22 mouse cellular contexts compared by ENCODE assay signal in genomic region chr9:20685081-20685861, GRCm38 (mm10). TPM values are rescaled to one million over a fixed set of nuclear protein-coding genes. Genes with fewer than 3 reads are reported as not detected.
DNase-seq lines count a peak whose midpoint lies in the region; ATAC-seq lines count a peak whose summit lies in the region.
"Had no signal": no experiment of that assay in that cellular context is flagged by ENCODE, and none has a peak within 500 bp of the region (broad histone marks: within the 10 kb centered on the region; RNA-seq: fewer than 3 reads in every experiment).

No protein-coding gene starts in this region.

- ATAC-seq in cerebellum, adult (ENCODE audit: insufficient number of reproducible peaks, low FRiP score, low TSS enrichment): no peak
- no peak for ATAC-seq in liver, embryonic 12.5 days
- ATAC-seq: CD4-positive, CD25-positive, alpha-beta regulatory T cell, adult 4 months; hindbrain, embryonic 16.5 days; intestine, postnatal 0 days; lung, postnatal 0 days; midbrain, embryonic 16.5 days had no signal

- H3K36me3 ChIP-seq in liver, embryonic 12.5 days: no peaks in the 10 kb centered on the region
- H3K36me3 ChIP-seq: embryonic facial prominence, embryonic 12.5 days; heart, embryonic 12.5 days; limb, embryonic 12.5 days had no signal

- no peak overlapping the region for H3K4me2 ChIP-seq in liver, embryonic 12.5 days
- H3K4me2 ChIP-seq: embryonic facial prominence, embryonic 12.5 days; heart, embryonic 12.5 days; limb, embryonic 12.5 days had no signal

- DNase-seq in cerebellum, postnatal 10 days: peak; percentile 41 to 42
- DNase-seq in cerebellum, adult 18-20 months: no peak
- peak; percentile 64 for DNase-seq in layer of hippocampus, adult 9-11 months
- DNase-seq in layer of hippocampus, postnatal 14 days (ENCODE audit: low spot score in 2 of 2): no peak
- DNase-seq in left cerebral cortex, adult 9 months (ENCODE audit: low spot score in 2 of 2): peak; percentile 74 to 87
- peak; percentile 73 for DNase-seq in right cerebral cortex, postnatal 25 days
- DNase-seq: cerebellum, adult 11 months; heart, postnatal 4 days; retina, postnatal 1 day; thymus, postnatal 4 days had no signal

- WGBS in liver, embryonic 12.5 days (ENCODE audit: insufficient replicate concordance): 44% methylated on average over 17 of the region's 17 CpGs

- no peak overlapping the region for H3K9ac ChIP-seq in liver, embryonic 12.5 days
- H3K9ac ChIP-seq: embryonic facial prominence, embryonic 12.5 days; heart, embryonic 12.5 days; limb, embryonic 12.5 days; liver, embryonic 14.5 days had no signal

- no peaks in the 10 kb centered on the region for H3K9me3 ChIP-seq in liver, embryonic 12.5 days (replicated peaks)
- H3K9me3 ChIP-seq: embryonic facial prominence, embryonic 12.5 days had no signal

- H3K4me3 ChIP-seq in liver, embryonic 12.5 days: no peak overlapping the region
- H3K4me3 ChIP-seq: embryonic facial prominence, embryonic 12.5 days; heart, embryonic 12.5 days; limb, embryonic 12.5 days had no signal

- H3K27me3 ChIP-seq in liver, embryonic 12.5 days (replicated peaks): no peaks in the 10 kb centered on the region
- H3K27me3 ChIP-seq: embryonic facial prominence, embryonic 12.5 days; heart, embryonic 12.5 days; limb, embryonic 12.5 days had no signal

- H3K27ac ChIP-seq in liver, embryonic 12.5 days: no peak overlapping the region
- H3K27ac ChIP-seq: embryonic facial prominence, embryonic 12.5 days; kidney, postnatal 0 days; limb, embryonic 12.5 days; liver, embryonic 14.5 days had no signal

- 0 out of 2 replicates have a peak, but pooled peaks cover 7% of the 10 kb centered on the region for H3K4me1 ChIP-seq in liver, embryonic 12.5 days
- H3K4me1 ChIP-seq: limb, embryonic 12.5 days had no signal

RNA-seq across cellular contexts. Expression of gene Pin1, which starts 33.4 kb away (rescaled TPM):
- total RNA-seq in layer of hippocampus, postnatal 14 days (2021): 10 to 100 TPM; 33.8 to 34.0 TPM
- 37.2 and 39.0 TPM in 2 replicates for polyA plus RNA-seq in liver, embryonic 12.5 days (2016; fragmentation: Nextera tagmentation; extraction: Ambion mirVana)

RNA-seq across cellular contexts. Expression of gene Fbxl12, which starts 40.7 kb away (rescaled TPM):
- 10 to 100 TPM; 17.9 to 18.9 TPM for total RNA-seq in layer of hippocampus, postnatal 14 days (2021)
- polyA plus RNA-seq in liver, embryonic 12.5 days (2016; fragmentation: Nextera tagmentation; extraction: Ambion mirVana): 6.2 and 6.4 TPM in 2 replicates

RNA-seq across cellular contexts. Expression of gene Ubl5, which starts 42.6 kb away (rescaled TPM):
- total RNA-seq in layer of hippocampus, postnatal 14 days (2021): 100 to 1,000 TPM; 310 to 314 TPM
- polyA plus RNA-seq in liver, embryonic 12.5 days (2016; fragmentation: Nextera tagmentation; extraction: Ambion mirVana): 307 TPM in 2 replicates

Comparison
In these comparisons a context has a peak if more than half of its experiments do, and no peak if none do; other contexts are left out.
1. DNase-seq: peak in cerebellum, postnatal 10 days (2 of 2), layer of hippocampus, adult 9-11 months (single experiment), left cerebral cortex, adult 9 months (2 of 2) and right cerebral cortex, postnatal 25 days (single experiment); none in cerebellum, adult 18-20 months (0 of 2) and layer of hippocampus, postnatal 14 days (0 of 2).